Mouse (Mus musculus) neural tube, embryonic 10.5 days (tissue): ENCODE measurements around the gene Cdh9.
A peak's percentile ranks its signal among the peaks of the same experiment; 100 is the strongest.

ENCODE experiments used
- DNase-seq: peaks from one replicate; pipeline ENCODE4 v3.0.0-alpha.2; 2017; ENCODE audit warnings: low spot score; ENCODE audit errors: extremely low spot score

Gene Cdh9

GRCm38 (mm10) chr15:16728470-16729011, at the start of gene Cdh9:
TSS of gene Cdh9 (plus strand) at chr15:16728756.
- peak; percentile 25 for DNase-seq

GRCm38 (mm10) chr15:16679096-16679495, 49.5 kb upstream of the Cdh9 start:
- no peak for DNase-seq

- no peak for DNase-seq
Measured at GRCm38 (mm10) chr15:16699821-16700220, 28.7 kb upstream of the Cdh9 start.

GRCm38 (mm10) chr15:16702340-16702739, 26.2 kb upstream of the Cdh9 start:
- DNase-seq, result no peak

- no peak for DNase-seq
Measured at GRCm38 (mm10) chr15:16739088-16739487, 10.5 kb downstream of the Cdh9 start.

- DNase-seq, result no peak
Measured at GRCm38 (mm10) chr15:16746672-16747071, 18.1 kb downstream of the Cdh9 start.

DNA sequence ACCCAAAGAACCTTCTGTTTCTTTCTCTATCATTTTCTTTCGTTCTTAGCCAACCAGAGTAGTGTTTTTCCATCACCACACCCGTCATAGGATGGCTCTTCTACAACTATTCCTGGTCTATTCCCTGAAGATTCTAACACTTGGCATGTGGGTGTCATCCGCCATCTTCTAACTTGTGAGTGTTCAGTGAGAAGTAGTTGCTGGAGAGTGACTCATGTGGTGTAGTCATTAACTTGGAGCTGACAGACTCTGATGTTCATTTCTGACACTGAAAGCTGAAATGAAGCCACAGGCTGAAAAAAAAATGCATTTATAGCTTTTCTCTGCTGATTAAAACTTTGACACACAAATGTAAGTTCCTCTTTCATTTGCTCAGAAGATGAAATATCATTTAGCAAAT, 34.7 kb downstream of the Cdh9 start:
- DNase-seq, result no peak

GRCm38 (mm10) chr15:16784575-16784974, 56.0 kb downstream of the Cdh9 start:
- no peak for DNase-seq

DNA sequence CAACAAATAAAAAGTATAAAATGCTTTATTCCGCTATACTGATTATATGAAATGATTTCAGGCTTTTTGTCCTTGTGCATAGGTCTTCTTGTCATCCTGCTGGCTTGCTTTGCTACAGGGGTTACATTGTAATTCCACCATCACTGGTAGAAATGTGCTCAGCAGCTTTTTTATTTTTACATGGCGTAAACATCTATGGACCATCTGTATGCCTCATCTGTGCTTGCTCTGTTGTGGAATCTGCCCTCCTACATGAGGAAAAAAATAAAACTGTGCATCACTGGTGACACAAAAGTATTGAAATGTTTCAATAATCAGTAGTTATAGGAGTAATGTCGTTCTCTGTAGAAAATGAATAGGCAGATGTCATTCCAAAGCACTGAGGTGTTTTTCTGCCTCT, 64.3 kb downstream of the Cdh9 start:
- DNase-seq, result no peak

GRCm38 (mm10) chr15:16801302-16801701, 72.7 kb downstream of the Cdh9 start:
- no peak for DNase-seq

GRCm38 (mm10) chr15:16810787-16811186, 82.2 kb downstream of the Cdh9 start:
- no peak for DNase-seq

DNA sequence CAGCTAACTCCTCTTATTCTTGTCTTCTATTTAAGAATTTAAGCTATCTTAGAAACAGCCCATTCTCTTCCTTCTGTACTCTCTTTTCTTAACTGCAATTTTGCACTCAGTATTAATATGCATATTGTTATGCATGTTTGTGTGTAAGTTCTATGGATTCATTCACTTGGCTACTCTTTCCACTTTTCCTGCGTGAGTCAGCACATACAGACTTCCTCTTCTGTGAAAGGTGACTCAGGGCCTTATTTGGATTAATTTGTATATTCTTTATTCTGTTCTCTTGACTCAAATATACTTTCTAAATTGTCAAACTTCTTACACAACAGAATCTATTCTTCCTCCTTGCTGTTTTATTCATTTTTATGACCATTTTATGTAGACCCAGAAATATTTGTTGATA, 85.5 kb downstream of the Cdh9 start:
- DNase-seq, result no peak

DNA sequence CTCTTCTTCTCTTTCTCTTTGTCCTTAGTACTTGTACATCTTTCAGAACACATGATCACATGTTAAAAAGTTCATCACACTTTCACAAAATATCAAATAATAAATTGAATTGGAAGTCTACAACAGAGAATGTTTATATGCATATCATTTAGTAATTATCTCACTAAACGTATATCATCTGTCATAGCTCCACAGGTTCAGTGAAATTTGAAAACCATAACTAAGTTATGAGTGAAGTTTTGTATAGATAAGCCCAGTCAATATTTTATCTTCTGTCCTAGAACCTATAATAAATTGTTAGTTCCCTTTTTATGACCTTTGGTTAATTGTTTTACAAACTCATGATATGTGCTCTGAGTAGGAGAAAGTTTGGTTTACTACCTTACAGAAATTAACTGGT, 106.2 kb downstream of the Cdh9 start:
- no peak for DNase-seq

GRCm38 (mm10) chr15:16882542-16882941, 154.0 kb downstream of the Cdh9 start:
- DNase-seq, result no peak

GRCm38 (mm10) chr15:16896674-16897073, 168.1 kb downstream of the Cdh9 start:
- DNase-seq, result no peak
